Mouse (Mus musculus) olfactory bulb, adult 2 months (tissue): ENCODE results near the gene Spty2d1.

Experiments used
- CTCF ChIP-seq: fragments of 200-500 bp; IDR thresholded peaks from 2 replicates; pipeline ENCODE4 v1.5.1; 2012; ENCODE audit warnings: low read depth, mild to moderate bottlenecking, low read length, moderate library complexity; ENCODE audit not compliant: insufficient read depth
- POLR2A ChIP-seq: fragments of 200-500 bp; IDR thresholded peaks from 2 replicates; pipeline ENCODE4 v1.6.1; 2012; ENCODE audit warnings: mild to moderate bottlenecking, low read depth, low read length, moderate library complexity; ENCODE audit not compliant: insufficient read depth

DNA sequence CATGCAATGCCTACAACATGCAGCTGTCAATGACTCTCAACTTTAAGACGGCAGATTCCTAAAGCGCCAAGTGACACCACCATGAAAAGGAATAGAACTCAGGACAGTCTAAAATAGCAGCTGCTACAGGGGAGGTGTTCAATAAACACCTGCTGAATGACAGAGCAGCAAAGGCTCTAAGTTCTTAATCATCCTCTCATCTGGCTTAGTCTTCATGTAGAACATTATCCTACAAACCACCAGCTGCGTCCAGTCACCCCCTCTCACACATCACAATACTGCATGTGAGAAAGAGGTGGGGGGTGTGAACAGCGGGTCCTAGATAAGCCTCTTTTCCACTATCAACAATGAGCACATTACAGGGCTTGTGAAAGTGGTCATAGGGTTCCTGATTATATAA lies 11.2 kb downstream of the Spty2d1 start:
- TF ChIP-seq CTCF (no peak), POLR2A (no peak)
